Mouse (Mus musculus): ENCODE data around the gene Cdkal1.

- TF ChIP-seq POLR2A (IDR thresholded peaks at IDR 0.05; ENCODE audit: borderline replicate concordance, low read depth, low read length) (no peak), CTCF (IDR thresholded peaks at IDR 0.05; ENCODE audit: low read depth, low read length) (no peak)
Observed at GRCm38 (mm10) chr13:29274296-29274695, 581.2 kb downstream of the Cdkal1 start.

Data from bone marrow macrophage, adult 2 months (primary cell).